Comparison of ENCODE assay signal across 8 mouse cellular contexts in genomic region chr16:33381614-33382245, GRCm38 (mm10). TPM values are rescaled to one million over a fixed set of nuclear protein-coding genes. Genes with fewer than 3 reads are reported as not detected.
A peak's percentile ranks its signal among the peaks of the same experiment; 100 is the strongest.
DNase-seq lines count a peak whose midpoint lies in the region; ATAC-seq and TF ChIP-seq lines count a peak whose summit lies in the region.

No protein-coding gene starts in this region.

- no peaks in the 10 kb centered on the region for H3K27me3 ChIP-seq in megakaryocyte, embryonic 14.5 days (replicated peaks)
- H3K27me3 ChIP-seq in forebrain, embryonic 10.5 days (ENCODE audit: poor library complexity, severe bottlenecking) = no peaks in the 10 kb centered on the region
- H3K27me3 ChIP-seq in limb, embryonic 11.5 days (ENCODE audit: control insufficient read depth, insufficient read depth, low read length) = no peaks in the 10 kb centered on the region

- peaks cover 33% of the 10 kb centered on the region for H3K4me1 ChIP-seq in megakaryocyte, embryonic 14.5 days
- peaks cover 25% of the 10 kb centered on the region for H3K4me1 ChIP-seq in forebrain, embryonic 10.5 days
- H3K4me1 ChIP-seq in limb, embryonic 11.5 days (ENCODE audit: control insufficient read depth, insufficient read depth, low read length) = 0 out of 2 replicates have a peak, but pooled peaks cover 7% of the 10 kb centered on the region
- H3K4me1 ChIP-seq in olfactory bulb, adult 2 months (ENCODE audit: control insufficient read depth, insufficient read depth, low read length) = peaks cover 8% of the 10 kb centered on the region

- H3K4me3 ChIP-seq in megakaryocyte, embryonic 14.5 days (replicated peaks) = peak overlapping the region; percentile 99
- peak overlapping the region; percentile 93 for H3K4me3 ChIP-seq in forebrain, embryonic 10.5 days
- H3K4me3 ChIP-seq in limb, embryonic 11.5 days (ENCODE audit: low read depth, low read length) = peak overlapping the region; percentile 83
- H3K4me3 ChIP-seq in olfactory bulb, adult 2 months (ENCODE audit: insufficient read depth, low read depth, low read length) = peak overlapping the region; percentile 69

- no peak for ATAC-seq in megakaryocyte, adult 5-6 weeks (ENCODE audit: poor library complexity, severe bottlenecking)
- ATAC-seq in limb, embryonic 11.5 days (ENCODE audit: insufficient number of reproducible peaks, low FRiP score, low TSS enrichment, low read depth) = no peak

- H3K9me3 ChIP-seq in megakaryocyte, embryonic 14.5 days = no peaks in the 10 kb centered on the region
- H3K9me3 ChIP-seq in forebrain, embryonic 10.5 days = no peaks in the 10 kb centered on the region
- no peaks in the 10 kb centered on the region for H3K9me3 ChIP-seq in limb, embryonic 11.5 days (ENCODE audit: control insufficient read depth, low read length)

- TF ChIP-seq POLR2A in olfactory bulb, adult 2 months (IDR thresholded peaks at IDR 0.05; ENCODE audit: insufficient read depth, low read depth, low read length) = no peak

- WGBS in forebrain, embryonic 10.5 days = 4% methylated on average over 18 of the region's 18 CpGs
- WGBS in limb, embryonic 11.5 days = 4% methylated on average over 18 of the region's 18 CpGs
- 2% methylated on average over 18 of the region's 18 CpGs for WGBS in olfactory bulb, adult 2 months

- peak overlapping the region; percentile 88 for H3K4me2 ChIP-seq in limb, embryonic 11.5 days (ENCODE audit: low read depth, severe bottlenecking)

- TF ChIP-seq CTCF in olfactory bulb, adult 2 months (IDR thresholded peaks at IDR 0.05; ENCODE audit: insufficient read depth, low read depth, low read length) = no peak

- H3K27ac ChIP-seq in forebrain, embryonic 10.5 days = peak overlapping the region; percentile 98
- peak overlapping the region; percentile 80 for H3K27ac ChIP-seq in limb, embryonic 11.5 days (replicated peaks; ENCODE audit: low read depth, low read length)
- peak overlapping the region; percentile 58 for H3K27ac ChIP-seq in olfactory bulb, adult 2 months (ENCODE audit: insufficient read depth, low read depth, low read length)

- H3K9ac ChIP-seq in limb, embryonic 11.5 days (ENCODE audit: low read length) = peak overlapping the region; percentile 93

- H3K36me3 ChIP-seq in megakaryocyte, embryonic 14.5 days (replicated peaks; ENCODE audit: low read length) = peaks cover 7% of the 10 kb centered on the region
- H3K36me3 ChIP-seq in forebrain, embryonic 10.5 days (replicated peaks) = peaks cover 26% of the 10 kb centered on the region
- no peaks in the 10 kb centered on the region for H3K36me3 ChIP-seq in limb, embryonic 11.5 days (ENCODE audit: control insufficient read depth, insufficient read depth, low read length)

- peak; percentile 15 to 49 for DNase-seq in cerebellum, postnatal 10 days
- DNase-seq in cerebellum, adult 11 months = no peak
- peak; percentile 19 for DNase-seq in forebrain, embryonic 10.5 days (ENCODE audit: extremely low spot score, low spot score)
- peak; percentile 26 for DNase-seq in limb, embryonic 11.5 days (ENCODE audit: low spot score)
- no peak for DNase-seq in left cerebral cortex, adult 9 months (ENCODE audit: low spot score in 2 of 2)

RNA-seq across cellular contexts. Expression of gene Zfp148, which starts 1.1 kb away (rescaled TPM):
- 0.32 and 0.62 TPM in 2 replicates for polyA plus RNA-seq in megakaryocyte, embryonic 14.5 days (2012; ENCODE audit: insufficient read depth, low replicate concordance)
- 53.3 TPM in 2 replicates for total RNA-seq in megakaryocyte, adult 5-6 weeks (2015)
- total RNA-seq in megakaryocyte, adult 5-6 weeks (2017) = 24.4 and 24.9 TPM in 2 replicates
- polyA plus RNA-seq in forebrain, embryonic 10.5 days (2016; fragmentation: Nextera tagmentation; extraction: Ambion mirVana) = 44.7 and 45.2 TPM in 2 replicates
- 47.4 and 50.5 TPM in 2 replicates for polyA plus RNA-seq in limb, embryonic 11.5 days (2014; fragmentation: Nextera tagmentation; extraction: Ambion mirVana)
- polyA plus RNA-seq in olfactory bulb, adult 2 months (2012; ENCODE audit: insufficient read depth, insufficient read length, low replicate concordance, missing spikeins) = 48.4 and 83.8 TPM in 2 replicates

Comparison
In these comparisons a context has a peak if more than half of its experiments do, and no peak if none do; other contexts are left out.
1. DNase-seq: peak in cerebellum, postnatal 10 days (2 of 2), forebrain, embryonic 10.5 days (single experiment) and limb, embryonic 11.5 days (single experiment); none in cerebellum, adult 11 months (single experiment) and left cerebral cortex, adult 9 months (0 of 2).
2. RNA of gene Zfp148, which starts 1.1 kb away (polyA plus RNA-seq): 48.4 to 83.8 TPM in olfactory bulb, adult 2 months, 47.4 to 50.5 TPM in limb, embryonic 11.5 days and 44.7 to 45.2 TPM in forebrain, embryonic 10.5 days; 0.32 to 0.62 TPM in megakaryocyte, embryonic 14.5 days; every median in the first group is over 10 times any median in the second.
3. Peak in every context shown above with its lines, with median percentiles within 50 percentile points of each other: H3K4me3 ChIP-seq and H3K27ac ChIP-seq.